Mouse (Mus musculus) CD4-positive helper T cell, adult 2 months (primary cell): ENCODE data around the gene Vip.
A peak's percentile ranks its signal among the peaks of the same experiment; 100 is the strongest.

Experiments used
- DNase-seq: peaks from one replicate; pipeline ENCODE4 v3.0.0-alpha.2; 2012; ENCODE audit warnings: low read depth, missing footprints, low spot score

The Vip gene

DNA sequence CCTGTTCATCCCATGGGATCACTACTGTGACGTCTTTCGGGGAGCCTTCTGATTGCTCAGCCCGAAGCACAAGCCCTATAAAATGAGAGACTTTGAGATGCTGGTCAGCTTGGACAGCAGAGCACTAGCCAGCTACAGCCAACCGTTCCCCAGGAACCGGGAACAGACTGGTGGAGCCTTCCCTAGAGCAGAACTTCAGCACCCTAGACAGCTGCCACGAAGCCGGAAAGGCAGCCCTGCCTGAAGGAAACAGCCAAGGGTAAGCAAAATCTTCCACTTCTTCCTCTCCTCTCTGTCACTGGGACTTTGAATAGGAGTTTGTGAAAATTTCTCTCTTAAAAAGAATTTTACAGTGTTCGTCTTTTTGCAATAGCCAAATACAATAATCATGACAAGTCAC, at the start of gene Vip:
Gene Vip (plus strand): TSS at position 107 of the 400 bp plus-strand sequence.
- DNase-seq: no peak

DNA sequence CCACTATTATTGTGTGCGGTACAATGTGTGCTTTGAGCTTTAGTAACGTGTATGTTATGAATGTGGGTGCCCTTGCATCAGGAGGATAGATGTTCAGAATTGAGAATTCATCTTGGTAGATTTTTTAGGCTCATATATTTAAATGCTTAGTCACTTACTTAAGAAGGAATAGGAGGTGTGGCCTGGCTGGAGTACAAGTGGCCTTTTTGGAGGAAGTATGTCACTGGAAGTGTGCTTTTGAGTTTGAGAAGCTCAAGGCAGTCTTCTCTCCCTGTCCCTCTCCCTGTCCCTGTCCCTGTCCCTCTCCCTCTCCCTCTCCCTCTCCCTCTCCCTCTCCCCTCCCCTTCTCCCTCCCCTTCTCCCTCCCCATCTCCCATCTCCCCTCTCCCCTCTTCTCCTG, 48.0 kb upstream of the Vip start:
- no peak for DNase-seq

- DNase-seq: no peak
Observed at GRCm38 (mm10) chr10:5591996-5592395, 47.0 kb upstream of the Vip start.

GRCm38 (mm10) chr10:5593464-5593863, 45.6 kb upstream of the Vip start, which contains the start of gene Myct1:
Gene Myct1, plus strand, starts transcription at chr10:5593775.
- no peak for DNase-seq

DNA sequence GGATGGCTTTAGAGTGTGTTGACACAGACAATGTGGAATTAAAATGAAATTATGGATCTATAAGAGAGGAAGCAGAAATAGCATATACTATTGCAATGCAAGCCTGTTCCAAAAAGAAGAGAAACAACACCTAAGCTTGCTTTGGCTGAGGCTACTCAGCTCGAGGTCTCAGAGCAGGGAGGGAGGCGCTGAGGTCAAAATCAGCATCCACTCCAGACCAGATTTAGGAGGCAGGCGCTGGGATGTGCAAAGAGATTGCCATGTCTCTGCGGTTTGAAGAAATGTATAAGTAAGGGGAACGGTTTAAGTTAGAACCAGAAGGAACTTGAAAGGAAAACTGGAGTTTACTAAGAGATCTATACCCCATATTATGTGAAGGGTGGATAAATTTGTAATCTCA, 44.6 kb upstream of the Vip start:
- no peak for DNase-seq

- no peak for DNase-seq
Observed at GRCm38 (mm10) chr10:5596559-5596958, 42.5 kb upstream of the Vip start.

- peak; percentile 59 for DNase-seq
Observed at GRCm38 (mm10) chr10:5600123-5600522, 38.9 kb upstream of the Vip start.

- peak; percentile 23 for DNase-seq
Observed at GRCm38 (mm10) chr10:5603512-5603911, 35.5 kb upstream of the Vip start.

DNA sequence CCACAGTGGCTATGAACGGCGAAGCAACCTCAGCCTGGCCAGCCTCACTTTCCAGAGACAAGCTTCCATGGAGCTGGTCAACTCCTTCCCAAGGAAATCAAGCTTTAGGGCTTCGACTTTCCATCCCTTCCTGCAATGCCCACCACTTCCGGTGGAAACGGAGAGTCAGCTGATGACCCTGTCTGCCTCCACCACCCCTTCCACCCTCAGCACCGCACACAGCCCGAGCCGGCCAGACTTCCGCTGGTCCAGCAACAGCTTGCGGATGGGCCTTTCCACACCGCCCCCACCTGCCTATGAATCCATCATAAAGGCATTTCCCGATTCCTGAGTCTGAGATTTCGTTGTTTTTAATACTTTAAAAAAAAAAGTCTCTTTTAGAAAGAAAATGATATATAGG, 34.6 kb upstream of the Vip start:
- DNase-seq: no peak

GRCm38 (mm10) chr10:5608874-5609273, 30.1 kb upstream of the Vip start:
- DNase-seq: no peak

- no peak for DNase-seq
Observed at GRCm38 (mm10) chr10:5615186-5616040, 23.6 kb upstream of the Vip start.

DNA sequence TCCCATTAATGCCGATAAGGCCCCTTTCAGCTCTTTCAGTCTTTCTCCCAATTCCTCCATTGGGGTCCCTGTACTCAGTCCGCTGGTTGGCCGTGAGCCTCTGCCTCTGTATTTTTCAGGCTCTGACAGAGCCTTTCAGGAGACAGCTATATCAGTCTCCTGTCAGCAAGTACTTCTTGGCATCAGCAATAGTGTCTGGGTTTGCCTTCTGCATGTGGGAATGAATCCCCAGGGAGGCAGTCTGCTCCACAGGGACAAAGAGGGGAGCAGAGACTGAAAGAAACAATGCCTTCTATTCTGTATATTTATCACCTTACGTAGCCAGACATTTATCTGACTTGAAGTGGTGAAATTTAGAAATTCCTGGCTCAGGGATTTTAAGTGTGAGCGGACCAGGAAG, 12.8 kb upstream of the Vip start:
- DNase-seq: no peak

DNA sequence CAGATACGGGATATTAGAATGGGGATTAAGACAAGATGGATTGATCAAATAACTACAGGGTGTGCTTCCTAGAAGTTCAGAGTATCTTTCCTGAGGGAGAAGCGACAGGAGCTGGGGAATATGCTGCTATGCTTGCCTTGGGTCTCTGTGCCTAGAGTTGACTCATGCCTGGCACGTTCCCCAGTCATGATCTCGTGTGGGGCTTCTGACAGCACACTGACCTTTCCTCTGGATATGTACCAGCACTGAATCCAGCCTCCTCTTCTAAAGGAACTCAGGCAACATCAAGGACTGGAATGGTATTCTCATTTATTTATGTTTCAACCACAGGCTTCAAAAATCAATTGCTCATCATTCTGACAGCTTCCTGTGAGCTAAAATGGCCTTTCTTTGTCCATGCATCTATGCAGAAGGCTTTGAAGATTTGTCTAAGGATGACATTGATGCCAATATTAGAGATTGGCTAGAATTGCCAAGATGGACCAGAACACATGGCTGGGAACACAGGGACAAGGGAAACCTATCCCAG, 5.3 kb upstream of the Vip start:
- DNase-seq: no peak

DNA sequence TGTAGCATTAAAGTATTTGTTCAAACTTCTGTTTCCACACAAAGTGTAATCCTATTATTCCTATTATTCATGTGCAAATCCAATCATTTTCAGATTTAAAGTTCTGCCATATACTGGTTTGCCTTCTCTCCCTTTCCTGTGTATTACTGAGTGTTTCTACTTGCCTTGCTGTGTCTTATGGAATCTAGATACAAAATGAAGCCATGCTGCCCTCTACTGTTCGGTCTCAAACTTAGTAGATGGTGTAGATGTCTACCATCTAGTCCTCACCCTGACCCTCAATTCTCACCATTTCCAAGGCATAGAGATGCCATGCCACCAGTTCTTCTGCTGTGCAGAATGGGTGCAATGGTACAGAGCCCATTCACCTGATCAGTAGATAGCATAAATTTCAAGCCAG, 4.7 kb upstream of the Vip start:
- peak; percentile 2 for DNase-seq

DNA sequence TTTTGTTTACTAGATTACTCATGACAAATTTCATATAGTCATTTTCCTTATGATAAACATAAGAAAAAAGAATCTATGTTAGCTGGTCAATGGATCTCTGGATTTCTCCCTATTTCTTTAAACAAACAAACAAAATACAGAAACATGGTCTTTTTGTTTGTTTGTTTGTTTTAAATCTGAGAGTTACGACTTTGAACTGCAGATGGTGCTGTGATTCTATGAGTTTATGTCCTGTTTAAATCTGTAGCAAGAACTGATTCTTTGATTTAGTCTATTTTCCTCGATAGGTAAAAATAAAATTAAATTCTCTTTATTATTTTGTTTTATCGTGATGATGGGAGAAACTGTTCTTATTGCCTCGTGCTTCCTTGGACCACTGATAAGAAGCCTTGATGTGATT, 1.7 kb upstream of the Vip start:
- DNase-seq: no peak

DNA sequence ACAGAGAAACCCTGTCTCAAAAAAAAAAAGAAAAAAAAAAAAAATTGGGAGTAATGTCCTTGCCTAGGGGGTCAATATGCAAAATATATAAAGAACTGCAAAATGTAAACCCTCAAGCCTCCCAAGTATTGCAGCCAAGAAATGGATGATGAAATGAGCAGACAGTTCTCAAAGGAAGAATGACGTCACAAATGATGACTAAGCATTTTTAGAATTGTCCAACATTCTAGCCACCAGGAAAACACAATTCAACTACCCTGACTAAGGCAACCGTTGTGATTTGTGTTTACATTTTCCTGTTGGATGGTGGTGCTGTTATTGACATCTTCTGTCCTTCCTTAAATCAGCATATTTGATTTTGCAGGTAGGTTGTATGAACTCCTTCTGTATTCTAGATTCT, 42.3 kb downstream of the Vip start:
- DNase-seq: no peak

DNA sequence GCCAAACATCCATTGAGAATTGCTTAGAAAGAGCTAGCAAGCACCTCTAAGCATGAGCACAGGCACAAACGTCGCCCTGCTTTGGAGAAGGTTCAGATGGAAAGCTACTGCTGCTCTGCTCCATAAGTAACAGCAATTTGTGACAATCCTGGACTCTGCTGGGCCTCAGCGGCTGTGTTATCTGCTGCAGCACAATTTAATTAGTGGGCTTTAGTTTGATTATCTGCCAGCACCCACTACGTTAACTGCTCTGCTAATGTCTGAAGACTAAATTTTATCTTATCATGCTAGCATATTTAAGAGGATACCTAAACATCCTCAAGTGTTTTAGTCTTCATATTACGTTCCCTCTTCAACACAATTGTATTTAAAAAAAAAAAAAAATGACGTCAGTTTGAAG, 46.6 kb downstream of the Vip start:
- no peak for DNase-seq

DNA sequence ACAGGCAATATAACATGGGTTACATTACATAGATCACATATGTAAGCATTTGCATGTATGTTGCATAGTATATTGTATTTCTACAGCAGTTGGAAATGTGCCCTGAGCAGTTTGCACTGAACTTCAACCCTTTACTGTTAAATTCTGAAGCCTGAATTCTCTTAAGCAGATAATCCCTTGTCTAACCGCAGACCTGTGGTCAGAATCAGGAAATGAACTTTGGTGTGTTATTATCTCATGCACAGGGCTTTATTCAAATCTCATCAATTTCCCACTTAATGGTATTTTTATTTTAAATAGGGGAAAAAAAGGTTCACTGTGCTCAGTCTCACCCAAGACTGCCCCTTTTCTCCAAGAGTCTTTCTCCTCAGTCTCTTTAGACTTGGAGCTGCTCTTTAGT, 55.3 kb downstream of the Vip start:
- DNase-seq: no peak
